Mouse (Mus musculus): ENCODE measurements at regions not wholly inside any gene's neighbourhood (a gene's known extent, or its start where the extent isn't known, plus 50 kb on each side); places are given as distances from the start of the nearest gene placed in this dataset.

DNA sequence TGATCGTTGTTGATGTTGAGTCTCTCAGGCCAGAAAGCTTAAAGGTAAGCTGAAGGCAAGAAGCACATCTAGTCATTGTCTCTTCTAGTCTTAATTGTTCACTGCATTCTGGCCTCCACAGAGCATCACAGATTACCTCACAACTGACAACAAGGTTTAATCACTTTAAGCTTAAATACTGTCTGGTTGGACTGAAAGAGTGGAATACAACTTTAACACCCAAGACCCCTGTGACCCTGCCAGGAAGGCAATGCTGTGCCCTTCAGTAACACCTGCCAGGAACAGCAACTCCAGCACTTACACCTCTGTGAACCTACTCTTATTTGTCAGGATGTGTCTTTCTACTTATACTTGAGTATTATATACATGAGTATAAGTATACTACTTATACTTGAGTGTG lies 360.7 kb downstream of the Dync2h1 start:
- intact Hi-C loops (cut with DNase I): no loop called here
- no peaks in the 10 kb centered on the region for H3K27me3 ChIP-seq (ENCODE audit: control insufficient read depth, insufficient read depth, low read length)
- H3K4me3 ChIP-seq: no peak overlapping the region
- DNase-seq: no peak
- H3K27ac ChIP-seq: no peak overlapping the region
- H3K4me1 ChIP-seq (ENCODE audit: control insufficient read depth, insufficient read depth, low read length): no peaks in the 10 kb centered on the region
- H3K79me2 ChIP-seq (replicated peaks; ENCODE audit: control insufficient read depth, insufficient read depth, low read length): no peaks in the 10 kb centered on the region
- no peak for TF ChIP-seq POLR2A (IDR thresholded peaks at IDR 0.05; ENCODE audit: insufficient read depth, low read depth, low read length)
- no peak for TF ChIP-seq CTCF (IDR thresholded peaks at IDR 0.05)
- TF ChIP-seq EP300 (IDR thresholded peaks at IDR 0.05; ENCODE audit: insufficient read depth, low read depth, low read length): no peak
- WGBS: 61% methylated on average over 1 of the region's 1 CpGs
- no peaks in the 10 kb centered on the region for H3K36me3 ChIP-seq (ENCODE audit: control insufficient read depth, insufficient read depth, low read length)
- H3K9ac ChIP-seq (ENCODE audit: low read depth, low read length): no peak overlapping the region

DNA sequence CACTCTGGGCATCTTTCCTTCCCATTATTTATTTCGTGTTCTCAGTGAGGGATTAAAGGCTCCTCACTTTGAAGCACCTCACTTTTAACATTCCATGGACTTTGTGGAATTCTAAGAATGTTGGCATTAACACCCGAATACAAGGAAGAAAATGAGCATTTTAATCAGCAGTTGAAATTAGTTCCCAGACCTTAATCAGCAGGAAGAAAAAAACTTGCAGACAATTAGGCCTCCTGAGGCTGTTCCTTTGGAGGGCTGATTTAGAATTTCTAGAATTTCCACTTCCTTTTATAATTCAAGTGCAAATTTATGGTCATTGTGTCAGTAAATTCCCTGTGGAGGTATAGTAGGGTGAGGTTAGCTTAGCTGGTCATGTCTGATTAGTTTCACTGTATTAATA lies 407.6 kb downstream of the Dync2h1 start:
- WGBS: 37% methylated on average over 2 of the region's 2 CpGs
- TF ChIP-seq EP300 (IDR thresholded peaks at IDR 0.05; ENCODE audit: insufficient read depth, low read depth, low read length) (no peak), POLR2A (IDR thresholded peaks at IDR 0.05; ENCODE audit: insufficient read depth, low read depth, low read length) (no peak), CTCF (IDR thresholded peaks at IDR 0.05) (no peak)

DNA sequence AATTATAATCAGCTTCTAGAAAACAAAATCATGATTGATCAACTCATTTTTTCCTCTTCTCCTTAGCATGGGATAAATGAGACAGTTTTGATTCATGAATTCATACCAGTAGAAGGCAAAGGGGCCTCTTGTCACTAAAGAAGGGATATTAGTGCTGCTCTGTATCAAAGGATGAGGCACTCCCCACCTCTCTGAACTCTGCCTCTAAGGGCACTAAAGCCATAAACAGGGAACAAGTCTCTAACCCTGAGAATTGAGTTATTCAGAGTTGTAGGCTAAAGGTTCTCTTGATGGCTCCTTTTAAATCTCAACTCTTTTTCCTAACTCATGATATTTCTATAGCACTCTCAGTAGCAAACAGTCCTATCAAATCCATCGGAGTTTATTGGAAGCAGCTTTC lies 442.8 kb downstream of the Dync2h1 start:
- H3K9ac ChIP-seq (ENCODE audit: low read depth, low read length): no peak overlapping the region
- no peak for DNase-seq
- TF ChIP-seq POLR2A (IDR thresholded peaks at IDR 0.05; ENCODE audit: insufficient read depth, low read depth, low read length) (no peak), CTCF (IDR thresholded peaks at IDR 0.05) (no peak), EP300 (IDR thresholded peaks at IDR 0.05; ENCODE audit: insufficient read depth, low read depth, low read length) (no peak)

More for the DNA sequence above, 407.6 kb downstream of the Dync2h1 start:
- H3K27ac ChIP-seq: no peak overlapping the region
- no peak for DNase-seq
- no peaks in the 10 kb centered on the region for H3K79me2 ChIP-seq (replicated peaks; ENCODE audit: control insufficient read depth, insufficient read depth, low read length)
- no peak overlapping the region for H3K4me3 ChIP-seq
- no peaks in the 10 kb centered on the region for H3K27me3 ChIP-seq (ENCODE audit: control insufficient read depth, insufficient read depth, low read length)
- intact Hi-C loops (cut with DNase I): no loop called here
- no peak overlapping the region for H3K9ac ChIP-seq (ENCODE audit: low read depth, low read length)
- H3K36me3 ChIP-seq (ENCODE audit: control insufficient read depth, insufficient read depth, low read length): no peaks in the 10 kb centered on the region
- H3K4me1 ChIP-seq (ENCODE audit: control insufficient read depth, insufficient read depth, low read length): no peaks in the 10 kb centered on the region

DNA sequence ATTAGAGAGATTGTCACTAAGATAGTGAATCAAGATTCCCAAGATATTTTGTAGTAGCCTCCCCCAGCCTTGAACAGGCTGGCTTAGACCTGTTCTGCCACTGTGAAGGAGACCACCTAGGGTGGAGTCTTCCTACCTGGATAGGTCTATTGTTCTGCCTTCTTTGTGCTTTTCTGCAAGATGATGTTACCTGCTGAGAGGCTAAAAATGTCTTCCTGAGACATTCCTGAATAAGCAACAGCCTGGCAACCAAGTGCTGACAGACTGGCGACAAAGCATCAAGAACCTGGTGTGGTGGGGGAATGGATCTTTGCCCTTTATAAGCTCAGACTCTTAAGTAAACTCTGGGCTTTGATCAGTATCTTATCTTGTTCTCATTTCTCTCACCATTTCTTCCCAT lies 447.8 kb downstream of the Dync2h1 start:
- Histone ChIP-seq H3K9ac (ENCODE audit: low read depth, low read length) (no peak overlapping the region), H3K4me3 (no peak overlapping the region), H3K79me2 (replicated peaks; ENCODE audit: control insufficient read depth, insufficient read depth, low read length) (no peaks in the 10 kb centered on the region), H3K27me3 (ENCODE audit: control insufficient read depth, insufficient read depth, low read length) (no peaks in the 10 kb centered on the region), H3K4me1 (ENCODE audit: control insufficient read depth, insufficient read depth, low read length) (no peaks in the 10 kb centered on the region), H3K27ac (no peak overlapping the region), H3K36me3 (ENCODE audit: control insufficient read depth, insufficient read depth, low read length) (no peaks in the 10 kb centered on the region)
- intact Hi-C loops (cut with DNase I): no loop called here
- DNase-seq: no peak
- TF ChIP-seq POLR2A (IDR thresholded peaks at IDR 0.05; ENCODE audit: insufficient read depth, low read depth, low read length): no peak
- WGBS: 87% methylated on average over 1 of the region's 1 CpGs

More for the DNA sequence above, 442.8 kb downstream of the Dync2h1 start:
- no peaks in the 10 kb centered on the region for H3K27me3 ChIP-seq (ENCODE audit: control insufficient read depth, insufficient read depth, low read length)
- no peak overlapping the region for H3K4me3 ChIP-seq
- 87% methylated on average over 1 of the region's 1 CpGs for WGBS
- intact Hi-C loops (cut with DNase I): no loop called here
- no peaks in the 10 kb centered on the region for H3K79me2 ChIP-seq (replicated peaks; ENCODE audit: control insufficient read depth, insufficient read depth, low read length)
- H3K4me1 ChIP-seq (ENCODE audit: control insufficient read depth, insufficient read depth, low read length): no peaks in the 10 kb centered on the region
- H3K27ac ChIP-seq: no peak overlapping the region
- no peaks in the 10 kb centered on the region for H3K36me3 ChIP-seq (ENCODE audit: control insufficient read depth, insufficient read depth, low read length)

DNA sequence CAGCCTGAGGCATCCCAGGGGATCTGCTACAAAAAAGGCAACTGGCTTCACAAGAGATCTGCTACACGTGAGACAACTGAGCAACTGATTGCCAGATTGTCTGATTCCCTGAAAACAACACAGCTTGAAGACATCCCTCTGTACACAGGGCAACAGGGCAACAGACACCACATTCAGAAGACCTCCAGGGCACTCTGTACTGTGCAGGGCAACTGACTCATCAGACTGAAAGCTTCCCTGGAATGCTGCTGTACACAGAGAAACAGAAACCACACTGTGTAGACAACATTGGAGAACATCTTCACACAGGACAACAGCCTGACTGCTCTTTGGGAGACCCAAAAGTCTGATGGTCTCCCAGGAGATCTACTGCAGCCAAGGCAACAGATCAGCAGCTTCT lies 456.8 kb upstream of the Ddi1 start:
- Histone ChIP-seq H3K9ac (ENCODE audit: low read depth, low read length) (no peak overlapping the region), H3K4me3 (no peak overlapping the region), H3K36me3 (ENCODE audit: control insufficient read depth, insufficient read depth, low read length) (no peaks in the 10 kb centered on the region), H3K27me3 (ENCODE audit: control insufficient read depth, insufficient read depth, low read length) (no peaks in the 10 kb centered on the region), H3K79me2 (replicated peaks; ENCODE audit: control insufficient read depth, insufficient read depth, low read length) (no peaks in the 10 kb centered on the region), H3K4me1 (ENCODE audit: control insufficient read depth, insufficient read depth, low read length) (no peaks in the 10 kb centered on the region), H3K27ac (no peak overlapping the region)
- DNase-seq: no peak
- intact Hi-C loops (cut with DNase I): no loop called here
- WGBS: 32% methylated on average over 1 of the region's 1 CpGs
- TF ChIP-seq CTCF (IDR thresholded peaks at IDR 0.05) (no peak), POLR2A (IDR thresholded peaks at IDR 0.05; ENCODE audit: insufficient read depth, low read depth, low read length) (no peak), EP300 (IDR thresholded peaks at IDR 0.05; ENCODE audit: insufficient read depth, low read depth, low read length) (no peak)

DNA sequence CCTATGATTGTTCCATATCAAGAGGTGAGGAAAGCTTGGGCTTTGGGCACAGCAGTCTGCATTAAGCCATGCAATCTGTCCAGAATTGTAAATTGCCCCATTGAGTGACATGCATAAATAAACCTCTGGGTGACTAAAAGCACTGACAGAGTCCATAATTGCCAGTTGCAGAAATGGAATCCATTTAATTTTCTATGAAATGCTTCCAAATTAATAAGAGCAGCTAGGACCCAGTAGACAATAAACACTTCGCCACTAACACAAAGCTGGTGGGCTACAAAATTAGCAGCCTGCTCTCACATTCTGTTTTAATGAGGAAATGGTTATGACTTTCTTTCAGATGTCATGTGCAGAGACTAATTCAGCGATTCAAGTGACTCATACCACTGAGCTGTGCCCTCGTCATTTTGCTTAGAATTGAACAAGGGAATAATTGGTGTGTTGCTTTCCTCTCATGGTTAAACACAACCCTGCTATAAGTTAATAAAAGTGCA lies 407.6 kb upstream of the Ddi1 start:
- no peaks in the 10 kb centered on the region for H3K4me1 ChIP-seq (ENCODE audit: control insufficient read depth, insufficient read depth, low read length)
- H3K27me3 ChIP-seq (ENCODE audit: control insufficient read depth, insufficient read depth, low read length): no peaks in the 10 kb centered on the region
- TF ChIP-seq POLR2A (IDR thresholded peaks at IDR 0.05; ENCODE audit: insufficient read depth, low read depth, low read length) (no peak), EP300 (IDR thresholded peaks at IDR 0.05; ENCODE audit: insufficient read depth, low read depth, low read length) (no peak), CTCF (IDR thresholded peaks at IDR 0.05) (no peak)
- 76% methylated on average over 3 of the region's 3 CpGs for WGBS
- DNase-seq: no peak
- H3K36me3 ChIP-seq (ENCODE audit: control insufficient read depth, insufficient read depth, low read length): no peaks in the 10 kb centered on the region
- intact Hi-C loops (cut with DNase I): no loop called here
- no peak overlapping the region for H3K4me3 ChIP-seq
- no peak overlapping the region for H3K27ac ChIP-seq
- H3K9ac ChIP-seq (ENCODE audit: low read depth, low read length): no peak overlapping the region
- no peaks in the 10 kb centered on the region for H3K79me2 ChIP-seq (replicated peaks; ENCODE audit: control insufficient read depth, insufficient read depth, low read length)
